Mouse (Mus musculus) C2C12 (cell line): ENCODE measurements around the gene Ldlrad1.

Experiments used
- CEBPB ChIP-seq: IDR thresholded peaks from one replicate; pipeline ENCODE4 v1.6.1; 2011; ENCODE audit warnings: low read depth, mild to moderate bottlenecking, control low read depth, moderate library complexity
- CTCF ChIP-seq: IDR thresholded peaks from one replicate; pipeline ENCODE4 v1.5.1; 2011; ENCODE audit not compliant: control insufficient read depth, insufficient read depth, insufficient read length
- FOSL1 ChIP-seq: IDR thresholded peaks from one replicate; pipeline ENCODE4 v1.8.0; 2011; ENCODE audit warnings: mild to moderate bottlenecking, low read length; ENCODE audit not compliant: poor library complexity, insufficient read depth, severe bottlenecking
- MAX ChIP-seq: IDR thresholded peaks from one replicate; pipeline ENCODE4 v1.6.1; 2011; ENCODE audit warnings: mild to moderate bottlenecking, control low read depth
- MYOD1 ChIP-seq: IDR thresholded peaks from one replicate; pipeline ENCODE4 v1.6.1; 2011; ENCODE audit warnings: low read depth; ENCODE audit not compliant: control insufficient read depth, insufficient read length
- MYOG ChIP-seq: IDR thresholded peaks from one replicate; pipeline ENCODE4 v1.6.1; 2011; ENCODE audit not compliant: control insufficient read depth, insufficient read length; ENCODE audit errors: extremely low read depth
- USF1 ChIP-seq: IDR thresholded peaks from one replicate; pipeline ENCODE4 v1.6.1; 2011; ENCODE audit warnings: low read depth, mild to moderate bottlenecking, control low read depth, moderate library complexity

DNA sequence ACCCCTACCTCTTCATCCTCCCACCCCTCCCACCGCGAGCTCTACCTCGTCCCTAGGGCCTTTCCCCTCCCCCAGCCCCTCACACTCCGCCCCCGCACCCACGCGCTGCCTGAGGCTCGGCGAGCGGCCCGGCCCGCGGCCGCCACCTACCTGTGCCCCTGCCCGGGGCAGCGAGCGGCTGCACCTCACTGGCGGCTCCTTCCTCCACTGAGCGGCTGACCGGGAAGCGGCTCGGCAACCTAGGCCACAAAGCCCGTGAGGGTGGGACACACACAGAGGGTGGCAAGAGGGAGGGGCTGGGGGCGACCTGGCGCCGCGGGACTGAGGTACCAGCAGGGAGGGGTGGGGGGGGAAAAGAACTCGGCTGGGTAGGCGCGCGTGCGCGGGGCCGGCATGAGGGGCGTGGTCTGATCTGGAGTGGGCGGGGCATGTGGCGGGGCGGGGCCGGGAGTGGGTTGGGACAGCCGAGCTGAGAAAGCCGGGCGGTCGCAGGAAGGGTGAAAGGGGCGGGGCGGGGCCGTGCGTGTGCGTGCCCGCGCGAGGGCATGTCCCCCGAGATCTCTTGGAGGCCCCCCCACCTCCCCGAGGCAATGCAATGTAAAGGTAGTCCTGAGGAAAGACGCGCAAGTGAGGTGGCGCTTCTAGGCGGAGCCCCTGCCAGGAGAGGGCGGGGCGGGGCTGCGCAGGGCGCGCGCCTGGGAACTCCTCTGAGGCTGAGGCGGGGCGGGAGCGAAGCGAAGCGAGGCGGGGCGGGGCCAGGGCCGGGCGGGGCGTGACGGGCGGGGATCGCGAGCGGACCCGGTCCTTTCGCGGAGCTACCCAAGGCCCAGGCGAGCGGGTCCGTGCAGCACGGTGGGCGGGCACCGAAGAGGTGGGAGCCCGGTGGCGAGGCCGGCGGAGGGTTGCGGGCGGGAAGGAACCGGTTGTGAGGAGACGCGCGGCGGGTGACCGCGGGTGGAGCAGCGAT, 44.4 kb downstream of the Ldlrad1 start, which contains the start of the genes Lrrc42 and Hspb11:
- TF ChIP-seq CTCF (no peak), MYOD1 (no peak), CEBPB (no peak), FOSL1 (no peak), USF1 (no peak), MAX (peak; percentile 35), MYOG (no peak)
